Mouse (Mus musculus) forebrain, postnatal 0 days (tissue): ENCODE measurements at regions not wholly inside any gene's neighbourhood (a gene's known extent, or its start where the extent isn't known, plus 50 kb on each side); places are given as distances from the start of the nearest gene placed in this dataset.

Source experiments
- ATAC-seq: fragments of 200-750 bp; cut with Nextera tagmentation; 2 replicates; pipeline ENCODE4 v1.8.0; 2017; ENCODE audit warnings: mild to moderate bottlenecking, moderate library complexity
- DNase-seq: peaks from one replicate; pipeline ENCODE4 v3.0.0-alpha.2; 2015
- H3K27ac ChIP-seq: fragments of 300-500 bp; sonication (generic); 2 replicates; pipeline ENCODE4 v1.5.1; 2014; ENCODE audit warnings: low read depth, mild to moderate bottlenecking, antibody characterized with exemption, low read length, moderate library complexity, mixed read lengths
- H3K27me3 ChIP-seq: fragments of 300-500 bp; sonication (generic); 2 replicates; pipeline ENCODE4 v1.6.1; 2014; ENCODE audit warnings: mild to moderate bottlenecking, low read length, mixed read lengths; ENCODE audit not compliant: insufficient read depth
- H3K36me3 ChIP-seq: fragments of 300-500 bp; sonication (generic); 2 replicates; pipeline ENCODE4 v1.6.1; 2014; ENCODE audit warnings: mild to moderate bottlenecking, moderate library complexity; ENCODE audit not compliant: insufficient read depth
- H3K4me1 ChIP-seq: fragments of 300-500 bp; sonication (generic); 2 replicates; pipeline ENCODE4 v1.6.1; 2014; ENCODE audit warnings: antibody characterized with exemption; ENCODE audit not compliant: insufficient read depth
- H3K4me2 ChIP-seq: fragments of 300-500 bp; sonication (generic); 2 replicates; pipeline ENCODE4 v1.6.1; 2014; ENCODE audit warnings: low read depth, mild to moderate bottlenecking, moderate library complexity
- H3K4me3 ChIP-seq: fragments of 300-500 bp; sonication (generic); 2 replicates; pipeline ENCODE4 v1.5.1; 2014; ENCODE audit warnings: low read depth, low read length, mixed read lengths
- H3K9ac ChIP-seq: fragments of 300-500 bp; sonication (generic); 2 replicates; pipeline ENCODE4 v1.6.1; 2014; ENCODE audit warnings: mild to moderate bottlenecking
- H3K9me3 ChIP-seq: fragments of 300-500 bp; sonication (generic); 2 replicates; pipeline ENCODE4 v1.6.1; 2016; ENCODE audit warnings: low read length
- CTCF ChIP-seq: sonication (generic); IDR thresholded peaks from 2 replicates; pipeline ENCODE4 v1.5.1; 2016; ENCODE audit warnings: antibody characterized with exemption, control low read depth, low read depth
- WGBS: fragments of 180-500 bp; shearing (Covaris S2); extraction: QIAGEN DNeasy Blood & Tissue Kit; methylation state at CpG from one replicate; pipeline ENCODE4 v1.1.7; 2014; 5-methylcytosine and 5-hydroxymethylcytosine counted together

- DNase-seq (no peak), ATAC-seq (no peak)
- no peaks in the 10 kb centered on the region for H3K4me1 ChIP-seq
- H3K27me3 ChIP-seq, result no peaks in the 10 kb centered on the region
- no peak overlapping the region for H3K27ac ChIP-seq
- H3K36me3 ChIP-seq, result no peaks in the 10 kb centered on the region
- no peak overlapping the region for H3K9ac ChIP-seq
- no peak for TF ChIP-seq CTCF
- no peak overlapping the region for H3K4me2 ChIP-seq
- H3K4me3 ChIP-seq, result no peak overlapping the region
- no peaks in the 10 kb centered on the region for H3K9me3 ChIP-seq
- 81% methylated on average over 11 of the region's 11 CpGs for WGBS
Measured at GRCm38 (mm10) chr10:25058694-25059093, 131.4 kb upstream of the Arg1 start.

GRCm38 (mm10) chr10:25051998-25052397 is 124.7 kb upstream of the Arg1 start:
- no peak for TF ChIP-seq CTCF
- no peaks in the 10 kb centered on the region for H3K36me3 ChIP-seq
- 73% methylated on average over 3 of the region's 3 CpGs for WGBS
- ATAC-seq (no peak), DNase-seq (no peak)
- H3K9me3 ChIP-seq, result no peaks in the 10 kb centered on the region
- no peak overlapping the region for H3K9ac ChIP-seq
- H3K27me3 ChIP-seq, result no peaks in the 10 kb centered on the region
- H3K27ac ChIP-seq, result no peak overlapping the region
- H3K4me2 ChIP-seq, result no peak overlapping the region
- no peaks in the 10 kb centered on the region for H3K4me1 ChIP-seq
- no peak overlapping the region for H3K4me3 ChIP-seq

- no peak overlapping the region for H3K27ac ChIP-seq
- H3K4me2 ChIP-seq, result no peak overlapping the region
- no peak for TF ChIP-seq CTCF
- H3K36me3 ChIP-seq, result no peaks in the 10 kb centered on the region
- no peaks in the 10 kb centered on the region for H3K4me1 ChIP-seq
- H3K4me3 ChIP-seq, result no peak overlapping the region
- no peaks in the 10 kb centered on the region for H3K9me3 ChIP-seq
- no peaks in the 10 kb centered on the region for H3K27me3 ChIP-seq
- DNase-seq, result no peak
- ATAC-seq, result no peak
- no peak overlapping the region for H3K9ac ChIP-seq
- WGBS, result 77% methylated on average over 5 of the region's 5 CpGs
Measured at GRCm38 (mm10) chr10:25051368-25051874, 124.1 kb upstream of the Arg1 start.

- no peaks in the 10 kb centered on the region for H3K36me3 ChIP-seq
- no peak for DNase-seq
- no peak overlapping the region for H3K4me3 ChIP-seq
- no peaks in the 10 kb centered on the region for H3K27me3 ChIP-seq
- 86% methylated on average over 4 of the region's 4 CpGs for WGBS
- no peaks in the 10 kb centered on the region for H3K4me1 ChIP-seq
- H3K9ac ChIP-seq, result no peak overlapping the region
- no peak for TF ChIP-seq CTCF
- H3K4me2 ChIP-seq, result no peak overlapping the region
- H3K9me3 ChIP-seq, result no peaks in the 10 kb centered on the region
- no peak overlapping the region for H3K27ac ChIP-seq
- ATAC-seq, result no peak
Measured at GRCm38 (mm10) chr10:25041221-25041620, 113.9 kb upstream of the Arg1 start.

- TF ChIP-seq CTCF, result no peak
Measured at GRCm38 (mm10) chr10:25039926-25040325, 112.6 kb upstream of the Arg1 start.

GRCm38 (mm10) chr10:25036928-25037327 is 109.6 kb upstream of the Arg1 start:
- Histone ChIP-seq H3K4me2 (no peak overlapping the region), H3K27me3 (no peaks in the 10 kb centered on the region), H3K9me3 (no peaks in the 10 kb centered on the region), H3K9ac (no peak overlapping the region), H3K4me1 (no peaks in the 10 kb centered on the region), H3K4me3 (no peak overlapping the region), H3K36me3 (no peaks in the 10 kb centered on the region), H3K27ac (no peak overlapping the region)
- ATAC-seq (no peak), DNase-seq (no peak)
- no peak for TF ChIP-seq CTCF
- 84% methylated on average over 3 of the region's 3 CpGs for WGBS

More at GRCm38 (mm10) chr10:25039926-25040325, 112.6 kb upstream of the Arg1 start:
- WGBS, result 94% methylated on average over 3 of the region's 3 CpGs
- no peaks in the 10 kb centered on the region for H3K9me3 ChIP-seq
- no peaks in the 10 kb centered on the region for H3K27me3 ChIP-seq
- H3K4me1 ChIP-seq, result no peaks in the 10 kb centered on the region
- H3K27ac ChIP-seq, result no peak overlapping the region
- no peak overlapping the region for H3K4me3 ChIP-seq
- H3K36me3 ChIP-seq, result no peaks in the 10 kb centered on the region
- no peak overlapping the region for H3K4me2 ChIP-seq
- ATAC-seq (no peak), DNase-seq (no peak)
- no peak overlapping the region for H3K9ac ChIP-seq

- WGBS, result 81% methylated on average over 6 of the region's 6 CpGs
- ATAC-seq, result no peak
- no peak for TF ChIP-seq CTCF
Measured at GRCm38 (mm10) chr10:25035363-25035762, 108.1 kb upstream of the Arg1 start.

GRCm38 (mm10) chr10:25032625-25033024 is 105.3 kb upstream of the Arg1 start:
- H3K36me3 ChIP-seq, result no peaks in the 10 kb centered on the region
- 85% methylated on average over 1 of the region's 1 CpGs for WGBS

More at GRCm38 (mm10) chr10:25035363-25035762, 108.1 kb upstream of the Arg1 start:
- H3K27ac ChIP-seq, result no peak overlapping the region
- no peak overlapping the region for H3K4me3 ChIP-seq
- H3K4me1 ChIP-seq, result no peaks in the 10 kb centered on the region
- no peaks in the 10 kb centered on the region for H3K36me3 ChIP-seq
- no peak overlapping the region for H3K4me2 ChIP-seq
- no peak overlapping the region for H3K9ac ChIP-seq
- DNase-seq, result no peak
- no peaks in the 10 kb centered on the region for H3K27me3 ChIP-seq
- H3K9me3 ChIP-seq, result no peaks in the 10 kb centered on the region

More at GRCm38 (mm10) chr10:25032625-25033024, 105.3 kb upstream of the Arg1 start:
- H3K27me3 ChIP-seq, result no peaks in the 10 kb centered on the region
- H3K4me3 ChIP-seq, result no peak overlapping the region
- no peak for TF ChIP-seq CTCF
- H3K9me3 ChIP-seq, result no peaks in the 10 kb centered on the region
- DNase-seq, result no peak
- H3K4me2 ChIP-seq, result no peak overlapping the region
- H3K4me1 ChIP-seq, result no peaks in the 10 kb centered on the region
- H3K27ac ChIP-seq, result no peak overlapping the region
- no peak for ATAC-seq
- no peak overlapping the region for H3K9ac ChIP-seq
